Mouse (Mus musculus) liver (tissue): ENCODE data around the gene Sobp.

Source experiments
- DNase-seq: peaks from one replicate; pipeline ENCODE4 v3.0.0-alpha.2; 2020; ENCODE audit warnings: mixed read lengths

Sobp gene

DNA sequence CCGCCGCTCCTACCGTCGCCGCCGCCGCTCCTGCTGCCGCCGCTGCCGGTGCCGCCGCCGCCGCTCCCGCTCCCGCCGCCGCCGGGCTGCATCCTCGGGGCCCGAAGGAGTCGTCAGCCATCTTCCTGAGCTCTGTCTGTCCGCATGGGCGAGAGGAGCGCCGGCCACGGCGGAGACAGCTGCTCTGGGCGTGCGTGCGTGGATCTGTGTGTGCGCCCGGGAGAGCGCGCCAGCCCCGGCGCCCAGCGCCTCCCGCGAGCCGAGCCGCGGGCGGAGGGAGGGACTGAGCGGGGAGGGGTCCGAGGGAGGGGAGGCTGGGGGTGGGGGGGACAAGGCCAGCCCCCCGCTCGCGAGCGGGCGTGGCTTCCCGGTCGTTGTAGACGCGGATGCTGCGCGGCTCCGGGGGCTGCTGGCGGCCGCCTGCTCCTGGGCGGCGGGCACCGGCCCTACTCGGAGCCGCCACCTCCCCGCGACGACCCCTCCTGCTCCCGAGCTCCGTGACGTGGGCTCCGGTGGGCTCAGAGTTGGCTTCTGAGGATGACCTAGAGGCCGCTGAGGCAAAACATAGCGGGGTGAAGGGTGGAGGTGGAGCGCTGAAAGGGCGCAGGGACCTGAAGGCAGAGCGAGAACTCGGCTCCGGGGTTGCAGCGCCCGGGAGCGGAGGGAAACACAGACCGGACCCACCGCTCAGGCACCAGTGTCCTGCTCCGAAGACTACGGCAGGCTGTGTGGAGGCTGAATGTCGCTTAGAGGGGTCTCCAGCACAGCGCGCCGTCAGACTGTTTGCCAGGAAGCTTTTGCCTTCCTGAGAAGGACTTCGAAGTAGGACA, at the start of gene Sobp, which contains the start of gene 9030612E09Rik:
Gene Sobp, minus strand, starts transcription at position 205 of the 830 bp plus-strand sequence.
Gene 9030612E09Rik, plus strand, starts transcription at position 379 of the 830 bp plus-strand sequence.
- peak; percentile 18 for DNase-seq

DNA sequence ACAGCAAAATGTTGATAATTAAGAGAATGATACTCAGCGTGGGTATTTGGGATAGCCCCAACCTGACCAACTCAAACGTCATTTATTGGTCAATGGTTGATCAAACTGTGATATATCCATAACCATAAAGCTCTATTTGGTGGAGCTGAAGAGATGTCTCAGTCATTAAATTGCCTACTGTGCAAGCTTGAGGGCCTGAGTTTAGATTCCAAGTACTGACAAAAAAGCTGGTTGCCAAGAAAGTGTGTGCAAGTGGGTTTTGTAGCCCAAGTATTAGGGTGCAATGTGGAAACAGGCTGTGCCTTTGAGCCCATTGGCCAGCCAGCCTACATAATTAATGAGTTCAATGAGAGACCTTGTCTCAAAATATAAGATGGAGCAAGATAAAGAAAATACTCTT, 49.1 kb upstream of the Sobp start:
- DNase-seq: no peak

DNA sequence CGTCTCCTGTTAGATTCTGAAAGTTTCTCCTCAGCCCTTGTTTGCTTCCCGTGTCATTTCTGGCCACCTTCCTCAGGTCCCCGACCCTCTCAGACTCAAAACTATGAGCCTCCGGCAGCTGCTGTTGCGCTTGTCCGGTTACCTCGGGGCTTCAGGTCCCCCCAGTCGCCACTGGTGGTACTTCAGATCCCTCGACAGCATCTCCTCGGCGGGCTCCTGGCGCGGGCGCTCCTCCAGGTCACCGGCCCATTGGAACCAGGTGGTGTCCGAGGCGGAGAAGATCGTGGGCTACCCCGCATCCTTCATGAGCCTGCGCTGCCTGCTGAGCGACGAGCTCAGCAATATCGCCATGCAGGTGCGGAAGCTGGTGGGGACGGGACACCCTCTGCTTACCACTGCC, 47.3 kb upstream of the Sobp start:
- DNase-seq: peak; percentile 46

DNA sequence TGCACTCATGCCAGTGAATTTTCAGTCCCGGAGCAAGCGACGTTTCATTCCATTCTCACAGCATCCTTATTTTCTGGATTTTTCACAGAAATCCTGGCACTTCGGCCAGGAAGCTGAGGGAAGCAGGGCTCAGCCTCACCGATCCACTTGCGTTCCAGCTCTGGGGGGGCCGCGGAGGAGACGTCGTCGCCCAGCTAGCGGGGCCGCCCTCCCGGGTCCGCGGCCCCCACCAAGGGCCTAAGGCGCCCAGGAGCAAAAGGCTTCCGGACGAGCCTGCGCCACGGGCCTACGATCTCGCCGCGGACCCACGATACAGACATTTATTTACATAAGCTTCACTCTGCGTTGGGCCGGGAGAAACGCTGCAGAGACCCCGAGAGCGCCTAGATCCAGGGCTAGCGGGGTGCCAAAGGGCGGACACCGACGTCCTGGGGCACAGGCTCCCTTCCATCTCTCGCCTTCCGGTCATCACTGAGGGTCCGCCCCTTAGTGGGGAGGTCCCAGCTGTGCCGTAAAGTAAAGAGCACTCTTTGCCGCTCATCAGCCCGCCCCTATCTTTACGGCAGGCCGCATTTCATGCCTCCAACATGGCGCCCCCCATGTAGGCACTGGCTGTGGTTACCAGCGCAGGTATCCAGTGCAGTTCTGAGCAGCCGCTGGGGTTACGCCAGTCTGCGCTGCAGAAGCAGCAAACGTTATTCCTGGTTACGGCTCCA, 46.7 kb upstream of the Sobp start, which contains the start of gene Pdss2:
Gene Pdss2, plus strand, starts transcription at position 577 of the 716 bp plus-strand sequence.
- DNase-seq: peak; percentile 95

DNA sequence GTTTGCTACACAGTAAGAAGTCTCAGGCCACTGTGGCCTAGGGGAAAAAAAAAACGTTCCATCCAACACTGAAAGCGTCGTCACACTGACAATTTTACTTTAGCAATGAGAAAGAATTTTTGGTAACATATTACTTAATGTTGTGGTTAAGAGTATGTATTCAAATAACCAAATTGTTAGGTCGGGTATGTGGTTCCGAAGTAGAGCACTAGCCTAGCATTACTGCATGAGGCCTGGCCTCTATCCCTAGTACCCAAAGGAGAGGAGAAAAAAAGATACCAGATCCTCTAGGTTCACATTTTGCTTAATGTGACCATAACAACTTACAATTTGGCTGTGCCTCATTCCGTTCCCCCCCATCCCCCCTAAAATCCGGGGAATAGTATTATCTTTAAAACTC, 46.1 kb upstream of the Sobp start:
- DNase-seq: no peak

DNA sequence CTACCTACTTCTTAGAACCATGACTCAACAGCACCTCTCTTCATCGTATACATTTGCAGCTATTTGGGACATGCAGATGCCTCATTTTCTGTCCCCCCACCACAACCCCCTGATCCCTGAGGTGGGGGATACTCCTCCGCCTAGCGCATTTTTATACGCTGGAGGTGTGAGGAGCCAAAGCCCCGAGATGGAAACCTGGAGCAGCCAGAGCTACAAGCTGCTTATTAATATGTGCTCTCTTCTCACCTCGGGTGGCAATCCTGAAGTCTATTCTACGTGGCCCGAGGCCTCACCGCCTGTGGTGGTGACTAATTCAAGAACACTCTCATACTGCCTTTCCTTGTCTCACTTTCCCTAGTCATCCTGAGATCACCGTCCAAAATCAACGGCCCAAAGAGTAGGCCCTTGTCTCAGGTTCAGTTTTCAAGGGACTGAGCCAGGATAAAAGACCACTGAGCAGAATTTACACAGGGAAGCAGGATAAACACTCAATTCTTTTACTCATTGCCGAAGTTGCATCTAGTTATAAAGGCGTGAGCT, 43.1 kb upstream of the Sobp start:
- DNase-seq: no peak

DNA sequence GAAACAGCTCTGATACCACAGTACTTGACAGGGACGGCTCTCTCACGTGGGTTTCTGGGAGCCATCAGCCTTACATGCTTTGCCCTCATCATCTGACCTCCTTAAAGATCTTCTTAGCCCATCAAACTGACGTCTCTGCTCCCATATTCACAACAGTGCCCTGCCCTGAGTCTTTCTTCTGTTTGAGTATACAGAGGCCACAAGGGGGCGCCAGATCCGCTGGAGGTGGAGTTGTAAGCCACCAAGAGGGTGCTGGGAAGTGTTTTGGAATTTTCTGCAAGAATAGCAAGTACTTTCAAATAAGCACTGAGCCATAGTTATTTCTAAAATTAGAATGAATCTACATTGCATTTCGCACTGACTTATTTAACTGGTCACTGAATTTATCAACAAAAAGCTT, 37.5 kb upstream of the Sobp start:
- DNase-seq: peak; percentile 72

DNA sequence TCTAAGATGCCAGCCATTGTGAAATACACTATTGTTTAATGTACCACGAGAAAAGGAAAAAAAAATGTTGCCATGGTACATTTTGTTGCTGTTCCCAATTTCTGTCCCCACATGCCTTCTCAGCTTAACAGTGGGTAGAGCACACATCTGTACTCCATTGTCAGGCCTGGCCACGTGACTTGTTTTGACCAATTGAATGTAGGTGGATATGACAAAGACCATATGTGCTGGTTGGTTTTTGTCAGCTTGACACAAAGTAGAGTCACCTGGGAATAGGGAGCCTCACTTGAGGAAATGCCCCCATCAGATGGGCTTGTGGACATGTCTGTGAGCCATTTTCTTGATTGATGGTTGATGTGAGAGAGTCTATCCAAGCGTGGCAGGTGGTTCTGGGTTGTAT, 29.5 kb upstream of the Sobp start:
- DNase-seq: no peak

DNA sequence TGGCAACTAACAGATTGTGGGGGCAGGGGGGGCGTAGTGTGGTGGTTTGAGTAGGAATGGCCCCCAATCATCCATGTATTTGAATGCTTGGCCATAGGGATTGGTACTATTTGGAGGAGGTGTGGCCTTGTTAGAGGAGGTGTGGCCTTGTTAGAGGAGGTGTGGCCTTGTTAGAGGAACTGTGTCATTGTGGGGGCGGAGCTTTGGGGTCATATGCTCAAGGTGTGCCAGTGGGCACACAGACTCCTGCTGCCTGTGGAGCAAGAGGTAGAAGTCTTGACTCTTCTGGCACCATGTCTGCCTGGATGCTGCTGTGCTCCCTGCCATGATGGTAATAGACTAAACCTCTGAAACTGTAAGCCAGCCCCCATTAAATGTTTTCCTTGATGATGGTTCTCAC, 25.9 kb upstream of the Sobp start:
- DNase-seq: no peak

DNA sequence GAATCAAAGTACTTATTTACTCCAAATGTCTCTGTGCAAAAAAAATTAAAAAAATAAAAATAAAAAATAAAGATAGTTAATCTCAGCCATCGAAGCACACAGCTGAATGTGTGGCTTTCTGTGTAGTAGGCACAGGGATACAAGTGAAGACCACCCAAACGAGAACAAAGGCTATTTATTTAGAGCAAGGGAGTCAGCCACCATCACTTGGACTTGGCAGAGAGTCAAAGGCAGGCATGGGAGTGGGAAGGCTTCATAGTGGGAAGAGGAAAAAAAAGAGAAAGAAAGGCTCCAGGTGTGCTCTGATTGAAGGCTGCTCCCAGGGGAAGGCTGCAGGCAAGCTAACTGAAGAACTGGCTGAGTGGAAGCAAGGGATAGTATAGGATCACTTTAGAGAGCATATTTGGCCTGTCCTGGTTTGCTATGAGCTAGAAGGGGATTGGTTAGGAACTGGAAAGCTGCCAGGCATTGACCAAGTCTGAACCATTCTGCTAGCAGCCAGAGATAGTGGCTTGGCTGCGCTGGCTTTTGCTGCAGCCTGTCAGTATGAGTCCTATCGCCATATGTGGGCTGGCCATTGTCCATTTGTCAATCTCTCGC, 6.1 kb upstream of the Sobp start:
- DNase-seq: no peak

DNA sequence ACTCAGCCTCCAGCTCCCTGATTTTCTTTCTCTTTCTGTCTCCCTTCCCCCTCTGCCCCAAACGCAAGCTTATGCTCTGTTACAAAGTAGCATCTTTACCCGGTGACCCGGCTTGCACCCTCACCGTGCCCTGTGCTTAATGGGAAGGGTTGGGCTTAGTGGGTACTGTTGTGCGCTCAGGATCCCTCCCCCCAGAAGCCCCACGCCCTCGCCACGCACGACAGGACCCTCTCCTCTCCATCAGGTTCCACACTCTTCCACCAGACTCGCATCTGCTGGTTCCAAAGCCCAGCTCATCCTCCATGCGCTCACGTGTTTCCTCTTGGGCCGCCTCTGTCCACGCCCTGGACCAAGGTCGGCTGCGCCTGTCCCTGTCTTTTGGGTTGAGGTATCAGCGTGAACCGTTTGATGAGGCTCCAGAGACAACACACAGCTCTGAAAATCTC, 849 bp upstream of the Sobp start:
- no peak for DNase-seq

DNA sequence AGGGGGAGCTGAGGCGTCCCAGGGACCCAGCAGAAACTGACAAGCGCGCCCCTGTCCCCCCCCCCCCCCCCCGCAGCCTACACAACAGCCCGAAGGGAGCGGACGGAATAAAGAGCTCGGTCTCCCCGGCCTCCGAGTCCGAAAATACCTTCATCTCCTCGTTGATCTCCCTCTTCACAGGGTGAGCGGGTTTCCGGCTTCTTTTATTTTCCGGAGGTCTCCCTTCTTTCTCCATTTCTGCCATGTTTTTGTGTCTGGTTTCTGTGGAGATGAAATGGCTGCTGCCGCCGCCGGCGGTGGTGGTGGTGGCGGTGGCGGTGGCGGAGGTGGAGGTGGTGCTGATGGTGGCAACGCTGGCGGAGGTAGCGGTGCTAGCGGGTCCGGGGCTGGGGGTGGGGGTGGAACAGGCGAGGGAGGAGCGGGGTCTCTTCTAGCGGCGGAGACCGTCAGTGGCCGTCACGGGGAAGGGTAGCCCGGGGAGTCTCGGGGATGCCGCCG, 453 bp downstream of the Sobp start:
- no peak for DNase-seq

DNA sequence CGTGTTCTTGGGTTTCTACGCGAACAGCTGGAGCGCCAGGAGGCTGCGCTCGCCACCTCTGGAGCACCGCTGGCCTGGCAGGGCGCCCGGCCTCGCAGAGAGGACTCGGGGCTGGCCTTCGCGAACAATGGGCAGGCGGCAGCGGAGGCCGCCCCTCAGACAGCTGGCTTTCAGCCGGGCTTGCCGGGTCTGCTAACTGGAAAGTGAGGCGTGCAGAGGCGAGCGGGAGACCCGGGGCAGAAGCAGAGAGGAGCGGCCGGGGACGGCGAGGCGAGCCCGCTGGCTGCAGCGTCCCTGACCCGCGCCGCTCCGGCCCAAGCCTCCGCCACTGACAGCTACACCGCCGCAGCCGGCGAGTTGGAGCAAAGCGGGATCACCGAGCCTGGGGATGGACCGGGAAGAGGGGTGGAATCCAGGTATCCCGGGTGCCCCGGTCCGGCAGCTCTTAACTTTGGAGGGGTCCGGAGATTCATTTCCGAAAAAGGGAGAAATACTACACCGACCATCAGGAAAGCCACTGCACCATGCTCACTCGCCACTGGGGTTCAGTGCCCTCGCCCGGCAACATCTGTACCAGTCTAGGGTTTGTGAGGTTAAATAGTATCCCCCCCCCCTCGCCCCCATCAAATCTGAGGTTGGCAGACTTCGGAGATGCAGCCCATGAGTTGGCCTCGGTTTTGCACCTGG, 1.0 kb downstream of the Sobp start:
- DNase-seq: peak; percentile 37

DNA sequence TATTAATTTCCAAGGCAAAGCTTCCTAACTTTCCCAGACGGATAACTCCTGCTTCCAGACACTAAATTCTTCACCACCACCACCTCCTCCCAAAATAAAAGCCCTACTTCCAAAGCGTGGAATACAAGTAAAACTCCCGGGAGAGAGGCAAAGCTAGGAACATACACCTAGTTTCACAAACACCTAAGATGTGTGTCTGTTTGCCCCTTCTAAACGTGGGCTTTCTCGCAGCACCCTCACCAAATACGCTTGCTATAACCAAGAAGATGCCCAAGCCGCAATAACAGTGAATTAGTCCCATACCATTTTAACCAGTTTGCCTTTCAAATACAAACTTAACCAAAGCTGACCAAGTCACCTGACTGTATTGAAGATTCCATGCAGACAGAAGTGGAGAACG, 1.8 kb downstream of the Sobp start:
- no peak for DNase-seq

DNA sequence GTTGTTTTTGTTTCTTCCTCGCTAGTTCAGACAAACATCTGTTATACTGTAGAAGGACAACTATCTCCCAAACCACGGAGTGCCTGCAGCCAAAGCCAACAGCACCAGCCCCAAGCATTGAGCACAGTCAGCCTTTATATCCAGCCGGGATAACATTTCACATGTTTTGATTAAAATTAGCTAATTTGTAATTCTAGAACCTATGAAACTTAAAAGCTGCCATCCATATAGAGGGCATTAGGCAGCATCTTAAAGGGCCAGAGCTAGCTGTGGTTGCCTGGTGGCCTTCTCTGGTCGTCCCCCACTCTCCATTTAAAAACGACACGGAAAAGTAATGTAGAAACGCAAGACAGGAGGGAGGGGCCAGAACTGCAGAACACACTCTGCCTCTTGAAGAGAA, 2.3 kb downstream of the Sobp start:
- DNase-seq: no peak

DNA sequence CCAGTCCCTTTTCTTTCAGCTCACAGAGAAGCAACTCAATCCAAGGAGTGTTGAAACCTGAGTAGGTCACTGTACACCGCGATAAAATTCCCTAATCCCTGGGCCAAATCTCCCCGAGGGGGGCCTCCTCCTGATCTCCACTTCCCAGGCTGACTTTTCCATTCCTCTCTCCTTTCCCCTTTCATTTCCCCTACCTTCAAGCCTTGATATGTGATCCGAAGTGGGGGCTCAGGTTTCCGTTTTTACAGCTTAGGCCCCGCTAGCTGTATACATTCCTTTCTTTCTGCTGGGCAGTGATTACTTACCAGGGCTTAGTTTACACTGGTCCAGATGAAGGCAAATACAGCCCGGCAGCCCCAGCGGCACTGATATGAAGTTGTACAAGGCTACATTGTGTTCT, 3.2 kb downstream of the Sobp start:
- no peak for DNase-seq

DNA sequence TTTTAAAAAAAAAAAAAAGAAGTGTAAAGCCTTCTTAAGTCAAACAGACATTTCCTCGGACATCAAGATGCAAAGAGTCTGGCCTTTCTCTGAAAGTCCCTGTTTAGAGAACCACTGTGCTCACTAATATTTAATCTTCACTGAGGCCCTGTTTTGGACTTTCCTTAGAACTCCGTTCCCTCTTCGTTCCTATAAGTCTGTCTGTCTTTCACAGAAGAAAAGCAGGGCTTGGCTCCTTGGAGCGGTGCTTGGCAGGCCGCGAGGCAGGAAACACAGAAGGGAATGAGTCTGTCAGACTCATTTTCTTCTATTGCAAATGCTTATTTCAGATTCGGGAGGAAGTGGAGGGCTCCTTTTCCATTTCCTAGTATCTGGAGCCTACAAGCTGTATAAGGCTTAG, 5.5 kb downstream of the Sobp start:
- DNase-seq: no peak

DNA sequence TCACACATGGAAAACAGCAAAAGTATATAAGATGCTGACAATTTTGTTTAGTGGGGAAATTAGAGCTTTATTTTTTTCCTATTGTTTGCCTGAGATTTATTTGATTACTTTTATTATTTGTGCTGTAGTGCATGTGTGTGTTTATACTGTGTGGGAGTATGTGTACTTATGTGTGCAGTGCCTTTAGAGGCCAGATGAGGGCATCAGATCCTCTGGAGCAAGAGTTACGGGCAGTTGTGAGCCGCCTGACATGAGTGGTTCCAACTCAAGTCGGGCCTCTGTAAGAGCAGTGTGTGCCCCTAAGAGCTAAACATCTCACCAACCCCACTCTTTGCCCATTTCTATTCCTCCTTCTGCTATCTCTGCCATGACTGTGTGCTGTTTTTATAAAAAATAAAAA, 7.5 kb downstream of the Sobp start:
- DNase-seq: no peak

DNA sequence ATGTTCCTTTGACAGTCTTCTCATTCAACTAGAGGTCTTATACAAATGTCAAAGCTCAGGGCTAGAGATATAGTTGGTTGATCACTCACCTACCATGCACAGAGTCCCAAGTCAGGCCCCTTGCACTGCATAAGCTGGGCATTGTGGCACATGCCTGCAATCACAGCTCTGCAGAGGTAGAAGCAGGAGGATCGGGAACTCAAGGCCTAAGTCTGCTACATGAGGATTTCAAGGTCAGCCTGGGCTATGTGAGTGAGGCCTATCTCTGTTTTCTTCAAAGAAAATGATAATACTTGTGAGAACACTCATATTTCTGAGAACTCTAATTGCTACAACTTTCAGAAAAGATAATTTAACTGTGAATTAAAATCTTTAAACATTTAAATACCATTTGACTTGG, 8.2 kb downstream of the Sobp start:
- DNase-seq: no peak

DNA sequence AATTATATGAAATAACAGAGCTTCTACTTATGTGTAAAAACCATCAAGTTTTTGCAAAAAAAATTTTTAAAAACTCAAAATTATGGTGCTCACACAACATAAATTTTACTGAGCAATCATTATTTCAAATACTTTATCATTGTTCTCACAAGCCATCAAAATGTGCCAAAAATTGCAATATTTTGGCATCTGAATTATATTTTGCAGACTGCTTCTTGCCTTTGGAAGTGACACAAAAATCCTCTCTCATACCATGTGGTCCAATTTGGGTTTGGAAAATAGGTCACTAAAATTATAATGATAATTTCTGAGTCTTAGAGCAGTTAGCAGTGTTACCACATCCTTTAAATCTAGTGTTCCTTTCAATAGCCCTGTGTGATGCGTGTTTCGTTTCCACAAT, 9.9 kb downstream of the Sobp start:
- DNase-seq: no peak

DNA sequence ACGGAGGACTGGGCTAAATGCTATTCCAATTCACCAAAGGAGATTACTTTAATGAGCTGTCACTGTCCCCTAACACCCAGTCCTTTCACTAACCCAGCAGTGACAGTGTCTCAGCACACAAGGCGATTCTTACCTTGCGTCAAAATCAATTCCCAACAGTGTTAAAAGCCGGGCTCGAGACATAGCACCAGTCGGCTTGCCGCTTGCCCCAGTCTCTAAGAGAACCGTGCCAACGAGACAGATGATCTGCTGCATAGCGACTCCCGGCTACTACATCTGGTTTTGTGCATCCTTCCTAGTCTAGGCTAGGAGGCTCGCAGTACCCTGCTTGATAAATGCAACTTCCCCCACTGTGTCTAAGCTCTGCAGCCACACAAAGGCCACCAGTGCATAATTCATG, 12.0 kb downstream of the Sobp start:
- no peak for DNase-seq

DNA sequence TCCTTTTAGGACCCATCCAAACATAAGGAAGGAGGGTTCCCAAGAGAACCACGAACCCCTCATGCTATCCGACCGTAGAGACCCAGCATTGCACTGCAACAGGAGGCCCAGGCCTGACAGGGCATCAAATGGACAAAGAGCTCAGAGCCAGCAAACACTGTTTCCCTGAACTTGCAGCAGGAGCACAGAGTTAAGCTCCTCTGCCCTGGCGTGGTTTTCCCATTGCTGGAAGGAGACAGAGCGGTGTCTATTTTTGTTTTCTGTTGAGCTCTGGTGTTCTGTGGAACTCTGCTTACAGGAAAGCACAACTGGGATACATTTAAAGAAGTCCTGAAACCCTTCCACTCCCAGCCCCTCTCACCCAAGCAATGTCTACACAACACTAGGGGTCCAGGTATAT, 15.0 kb downstream of the Sobp start:
- DNase-seq: no peak

DNA sequence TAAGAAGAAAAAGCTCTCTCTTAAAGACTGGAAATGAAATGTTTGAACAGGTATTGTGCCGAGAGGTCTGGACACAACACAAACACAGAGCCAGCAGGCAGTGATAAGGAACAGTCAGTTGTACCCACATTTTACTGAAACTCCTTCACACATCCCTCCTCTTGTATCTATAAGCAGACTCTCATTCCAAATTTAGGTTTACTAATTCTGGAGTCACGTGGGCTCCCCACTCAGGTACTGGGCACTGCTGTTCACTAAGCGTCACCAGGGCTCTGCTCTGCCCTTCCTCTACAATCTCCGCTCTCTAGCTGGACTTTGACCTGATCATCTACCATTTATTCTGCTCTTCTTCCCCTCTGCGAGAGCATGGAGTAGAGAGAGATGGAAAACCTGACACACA, 15.4 kb downstream of the Sobp start:
- no peak for DNase-seq
